Mouse (Mus musculus): ENCODE measurements around the gene 0610010F05Rik.
"Not testable (repeated sequence)": the region's sequence is repeated elsewhere in the genome, so short reads cannot be mapped to it uniquely, and the experiment has no call there.

0610010F05Rik gene

GRCm38 (mm10) chr11:23632945-23633878 lies at the start of gene 0610010F05Rik:
TSS of gene 0610010F05Rik (minus strand) at chr11:23633639.
- DNase-seq: peak; percentile 90 to 94

GRCm38 (mm10) chr11:23682561-23682960 lies 49.1 kb upstream of the 0610010F05Rik start:
- DNase-seq: no peak

- DNase-seq: no peak
Measured at GRCm38 (mm10) chr11:23680435-23680950, 47.1 kb upstream of the 0610010F05Rik start.

GRCm38 (mm10) chr11:23679044-23679642 lies 45.7 kb upstream of the 0610010F05Rik start:
- peak; percentile 40 to 75 for DNase-seq

GRCm38 (mm10) chr11:23676100-23676499 lies 42.7 kb upstream of the 0610010F05Rik start:
- no peak for DNase-seq

- no peak for DNase-seq
Measured at GRCm38 (mm10) chr11:23672256-23672749, 38.9 kb upstream of the 0610010F05Rik start.

GRCm38 (mm10) chr11:23667128-23667527 lies 33.7 kb upstream of the 0610010F05Rik start:
- DNase-seq: no peak

- DNase-seq: no peak
Measured at GRCm38 (mm10) chr11:23666526-23666925, 33.1 kb upstream of the 0610010F05Rik start.

- DNase-seq: peak; percentile 93 to 95
Measured at GRCm38 (mm10) chr11:23665798-23666501, 32.5 kb upstream of the 0610010F05Rik start, which contains the start of gene Pex13. TSS of gene Pex13 (minus strand) at chr11:23665959.

- DNase-seq: no peak
Measured at GRCm38 (mm10) chr11:23665311-23665786, 31.9 kb upstream of the 0610010F05Rik start, which contains the start of gene Pus10. TSS of gene Pus10 (plus strand) at chr11:23665674.

GRCm38 (mm10) chr11:23664232-23664631 lies 30.8 kb upstream of the 0610010F05Rik start:
- no peak for DNase-seq

- no peak for DNase-seq
Measured at GRCm38 (mm10) chr11:23657791-23658190, 24.4 kb upstream of the 0610010F05Rik start.

- no peak for DNase-seq
Measured at GRCm38 (mm10) chr11:23653666-23654065, 20.2 kb upstream of the 0610010F05Rik start.

GRCm38 (mm10) chr11:23647835-23648234 lies 14.4 kb upstream of the 0610010F05Rik start:
- no peak for DNase-seq

- no peak for DNase-seq
Measured at GRCm38 (mm10) chr11:23647431-23647830, 14.0 kb upstream of the 0610010F05Rik start.

- peak; percentile 13 to 32 for DNase-seq
Measured at GRCm38 (mm10) chr11:23634573-23634972, 1.1 kb upstream of the 0610010F05Rik start.

- DNase-seq: no peak
Measured at GRCm38 (mm10) chr11:23633879-23634215, 408 bp upstream of the 0610010F05Rik start.

GRCm38 (mm10) chr11:23630664-23631063 lies 2.8 kb downstream of the 0610010F05Rik start:
- no peak for DNase-seq

- DNase-seq: no peak
Measured at GRCm38 (mm10) chr11:23618995-23619394, 14.4 kb downstream of the 0610010F05Rik start.

GRCm38 (mm10) chr11:23614546-23614945 lies 18.9 kb downstream of the 0610010F05Rik start:
- DNase-seq: no peak

GRCm38 (mm10) chr11:23607291-23607690 lies 26.1 kb downstream of the 0610010F05Rik start:
- not testable (repeated sequence) for DNase-seq

GRCm38 (mm10) chr11:23570130-23570529 lies 63.3 kb downstream of the 0610010F05Rik start:
- no peak for DNase-seq
